Mouse (Mus musculus): Measurements from ENCODE around the gene Siglech.

DNA sequence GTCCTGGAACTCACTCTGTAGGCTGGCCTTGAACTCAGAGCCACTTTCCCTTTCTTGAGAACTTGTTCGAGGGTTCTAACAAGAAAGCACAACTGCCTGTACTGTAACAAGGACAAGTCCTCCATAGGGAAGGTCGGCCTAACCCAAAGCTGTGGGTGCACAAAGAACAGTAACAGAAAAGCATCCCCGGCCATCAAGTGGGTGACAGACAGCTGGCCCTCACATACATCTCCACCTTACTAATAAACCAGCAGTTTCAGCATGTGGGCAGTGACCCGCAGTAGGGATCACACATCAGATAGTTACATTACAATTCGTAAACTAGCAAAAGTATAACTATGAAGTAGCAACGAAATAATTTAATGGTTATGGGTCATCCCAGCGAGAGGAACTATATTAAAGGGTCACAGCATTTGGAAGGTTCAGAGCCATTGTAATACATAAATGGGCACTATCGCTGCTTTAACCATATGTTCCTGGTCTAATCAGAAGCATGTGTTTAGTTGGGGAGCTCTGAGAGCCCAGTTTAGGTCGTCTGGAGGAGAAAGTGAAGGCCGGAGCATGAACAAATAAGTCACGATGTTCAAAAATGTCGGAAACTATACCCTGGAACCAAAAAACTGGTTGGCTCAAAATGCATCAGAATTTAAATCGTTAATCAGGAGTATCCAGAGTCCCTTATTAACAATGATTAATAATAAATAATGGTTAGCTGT, 25.4 kb downstream of the Siglech start:
- TF ChIP-seq TAL1 (IDR thresholded peaks at IDR 0.05; ENCODE audit: low read length) (no peak), GATA1 (IDR thresholded peaks at IDR 0.05; ENCODE audit: low read length) (no peak)
